Mouse (Mus musculus): ENCODE measurements around the gene Map4k3. TPM values are rescaled to one million over a fixed set of nuclear protein-coding genes. Genes with fewer than 3 reads are reported as not detected.

Map4k3 gene
- polyA plus RNA-seq, 1 experiment from 2014 or later = 31.1 TPM

GRCm38 (mm10) chr17:80727341-80727951 lies 839 bp downstream of the Map4k3 start:
- under 1% methylated on average over 50 of the region's 54 CpGs for WGBS
- ATAC-seq (ENCODE audit: insufficient number of reproducible peaks, low FRiP score, low TSS enrichment, low read depth) = peak; percentile 41; the same call in 1 of the 2 replicates

GRCm38 (mm10) chr17:80726821-80727220 lies 1.5 kb downstream of the Map4k3 start:
- Histone ChIP-seq H3K27ac (peak overlapping the region; percentile 97), H3K27me3 (no peaks in the 10 kb centered on the region), H3K9me3 (no peaks in the 10 kb centered on the region), H3K4me1 (peaks cover 34% of the 10 kb centered on the region), H3K36me3 (no peaks in the 10 kb centered on the region), H3K9ac (peak overlapping the region; percentile 91; the same call in 1 of the 2 replicates), H3K4me2 (peak overlapping the region; percentile 77), H3K4me3 (peak overlapping the region; percentile 94)
- WGBS = 7% methylated on average over 8 of the region's 8 CpGs
- ATAC-seq (ENCODE audit: insufficient number of reproducible peaks, low FRiP score, low TSS enrichment, low read depth) = no peak

More at GRCm38 (mm10) chr17:80727341-80727951, 839 bp downstream of the Map4k3 start:
- peaks cover 29% of the 10 kb centered on the region for H3K4me1 ChIP-seq
- peak overlapping the region; percentile 77 for H3K4me2 ChIP-seq
- H3K27ac ChIP-seq = peak overlapping the region; percentile 97
- peak overlapping the region; percentile 94 for H3K4me3 ChIP-seq
- no peaks in the 10 kb centered on the region for H3K36me3 ChIP-seq
- no peaks in the 10 kb centered on the region for H3K27me3 ChIP-seq
- H3K9me3 ChIP-seq = no peaks in the 10 kb centered on the region
- H3K9ac ChIP-seq = peak overlapping the region; percentile 91

DNA sequence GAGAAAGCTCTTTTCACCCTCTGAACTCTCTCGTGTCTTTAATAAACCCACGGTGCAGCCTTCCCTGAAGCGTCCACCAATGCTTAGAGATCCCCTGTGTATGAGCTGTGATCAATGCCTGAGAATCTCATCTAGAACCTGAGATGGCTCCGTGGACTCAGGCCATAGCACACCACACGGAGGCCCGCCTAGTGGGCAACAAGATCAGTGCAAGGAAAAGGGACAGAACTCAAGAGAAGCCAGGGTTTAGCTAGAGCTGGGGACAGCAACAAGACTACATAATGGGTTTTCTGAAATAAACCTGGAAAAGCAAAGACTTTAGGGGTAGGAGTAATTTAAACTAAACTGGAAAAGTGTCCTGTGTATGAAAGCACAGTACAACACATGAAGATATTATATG lies 5.2 kb downstream of the Map4k3 start:
- ATAC-seq (ENCODE audit: insufficient number of reproducible peaks, low FRiP score, low TSS enrichment, low read depth) = no peak

DNA sequence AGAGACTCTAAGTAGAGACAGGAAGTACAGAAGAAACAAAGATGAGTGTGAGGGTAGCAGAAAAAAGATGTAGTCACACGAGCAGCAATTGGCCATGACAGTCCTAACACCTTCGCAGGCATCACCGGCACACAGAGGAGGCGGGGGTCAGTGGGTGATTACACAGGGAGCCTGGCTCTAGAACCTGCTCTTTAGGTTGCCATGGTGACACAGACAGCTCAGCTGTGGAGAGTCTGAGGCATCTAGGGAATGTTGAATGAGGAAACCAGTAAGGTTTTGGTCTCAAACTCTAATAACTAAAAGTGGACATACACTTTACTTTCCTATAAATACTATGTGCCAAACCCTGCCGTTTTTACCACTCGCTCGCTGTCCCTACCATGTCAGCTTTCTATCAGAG lies 6.6 kb downstream of the Map4k3 start:
- no peak overlapping the region for H3K4me2 ChIP-seq
- H3K27me3 ChIP-seq = no peaks in the 10 kb centered on the region
- 65% methylated on average over 7 of the region's 7 CpGs for WGBS
- no peak for ATAC-seq (ENCODE audit: insufficient number of reproducible peaks, low FRiP score, low TSS enrichment, low read depth)
- H3K9ac ChIP-seq = no peak overlapping the region
- 0 out of 2 replicates have a peak, but pooled peaks cover 3% of the 10 kb centered on the region for H3K36me3 ChIP-seq
- no peaks in the 10 kb centered on the region for H3K9me3 ChIP-seq
- no peak overlapping the region for H3K27ac ChIP-seq
- H3K4me3 ChIP-seq = no peak overlapping the region
- peaks cover 37% of the 10 kb centered on the region for H3K4me1 ChIP-seq

More for the DNA sequence above, 5.2 kb downstream of the Map4k3 start:
- Histone ChIP-seq H3K27ac (no peak overlapping the region), H3K4me3 (no peak overlapping the region), H3K4me1 (peaks cover 37% of the 10 kb centered on the region), H3K27me3 (no peaks in the 10 kb centered on the region), H3K9ac (no peak overlapping the region), H3K36me3 (0 out of 2 replicates have a peak, but pooled peaks cover 3% of the 10 kb centered on the region), H3K4me2 (no peak overlapping the region), H3K9me3 (no peaks in the 10 kb centered on the region)
- 78% methylated on average over 6 of the region's 6 CpGs for WGBS

GRCm38 (mm10) chr17:80719309-80719708 lies 9.0 kb downstream of the Map4k3 start:
- Histone ChIP-seq H3K4me3 (no peak overlapping the region), H3K27ac (no peak overlapping the region), H3K9ac (no peak overlapping the region), H3K4me1 (peaks cover 23% of the 10 kb centered on the region), H3K9me3 (no peaks in the 10 kb centered on the region), H3K4me2 (no peak overlapping the region), H3K27me3 (no peaks in the 10 kb centered on the region), H3K36me3 (0 out of 2 replicates have a peak, but pooled peaks cover 3% of the 10 kb centered on the region)
- no peak for ATAC-seq (ENCODE audit: insufficient number of reproducible peaks, low FRiP score, low TSS enrichment, low read depth)
- WGBS = 92% methylated on average over 5 of the region's 5 CpGs

- Histone ChIP-seq H3K27ac (no peak overlapping the region), H3K4me1 (peaks cover 21% of the 10 kb centered on the region), H3K4me3 (no peak overlapping the region), H3K27me3 (no peaks in the 10 kb centered on the region), H3K9me3 (no peaks in the 10 kb centered on the region), H3K9ac (no peak overlapping the region), H3K4me2 (no peak overlapping the region), H3K36me3 (0 out of 2 replicates have a peak, but pooled peaks cover 3% of the 10 kb centered on the region)
- no peak for ATAC-seq (ENCODE audit: insufficient number of reproducible peaks, low FRiP score, low TSS enrichment, low read depth)
- WGBS = 69% methylated on average over 5 of the region's 5 CpGs
Measured at GRCm38 (mm10) chr17:80718243-80718642, 10.0 kb downstream of the Map4k3 start.

DNA sequence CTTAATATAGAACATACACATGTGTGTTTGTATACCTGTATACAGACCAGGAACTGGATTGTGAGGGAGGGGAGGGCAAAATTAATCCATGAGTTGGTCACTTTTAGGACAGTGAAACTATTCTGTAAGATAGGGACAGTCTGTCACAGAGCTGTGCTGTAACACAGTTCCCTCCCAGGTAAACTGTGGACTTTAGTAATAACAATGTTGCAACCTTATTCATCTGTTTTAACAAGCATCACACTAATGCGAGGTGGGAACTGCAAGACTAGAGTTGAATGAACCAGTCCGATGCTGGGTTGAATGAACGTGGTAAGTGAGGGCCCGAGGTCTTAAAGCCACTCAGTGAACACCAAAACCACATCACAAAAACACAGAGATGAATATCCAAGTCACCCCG lies 14.7 kb downstream of the Map4k3 start:
- 86% methylated on average over 5 of the region's 5 CpGs for WGBS
- no peak for ATAC-seq (ENCODE audit: insufficient number of reproducible peaks, low FRiP score, low TSS enrichment, low read depth)
- Histone ChIP-seq H3K4me3 (no peak overlapping the region), H3K9me3 (no peaks in the 10 kb centered on the region), H3K36me3 (no peaks in the 10 kb centered on the region), H3K4me1 (peaks cover 31% of the 10 kb centered on the region), H3K27ac (no peak overlapping the region), H3K27me3 (no peaks in the 10 kb centered on the region), H3K4me2 (no peak overlapping the region), H3K9ac (no peak overlapping the region)

DNA sequence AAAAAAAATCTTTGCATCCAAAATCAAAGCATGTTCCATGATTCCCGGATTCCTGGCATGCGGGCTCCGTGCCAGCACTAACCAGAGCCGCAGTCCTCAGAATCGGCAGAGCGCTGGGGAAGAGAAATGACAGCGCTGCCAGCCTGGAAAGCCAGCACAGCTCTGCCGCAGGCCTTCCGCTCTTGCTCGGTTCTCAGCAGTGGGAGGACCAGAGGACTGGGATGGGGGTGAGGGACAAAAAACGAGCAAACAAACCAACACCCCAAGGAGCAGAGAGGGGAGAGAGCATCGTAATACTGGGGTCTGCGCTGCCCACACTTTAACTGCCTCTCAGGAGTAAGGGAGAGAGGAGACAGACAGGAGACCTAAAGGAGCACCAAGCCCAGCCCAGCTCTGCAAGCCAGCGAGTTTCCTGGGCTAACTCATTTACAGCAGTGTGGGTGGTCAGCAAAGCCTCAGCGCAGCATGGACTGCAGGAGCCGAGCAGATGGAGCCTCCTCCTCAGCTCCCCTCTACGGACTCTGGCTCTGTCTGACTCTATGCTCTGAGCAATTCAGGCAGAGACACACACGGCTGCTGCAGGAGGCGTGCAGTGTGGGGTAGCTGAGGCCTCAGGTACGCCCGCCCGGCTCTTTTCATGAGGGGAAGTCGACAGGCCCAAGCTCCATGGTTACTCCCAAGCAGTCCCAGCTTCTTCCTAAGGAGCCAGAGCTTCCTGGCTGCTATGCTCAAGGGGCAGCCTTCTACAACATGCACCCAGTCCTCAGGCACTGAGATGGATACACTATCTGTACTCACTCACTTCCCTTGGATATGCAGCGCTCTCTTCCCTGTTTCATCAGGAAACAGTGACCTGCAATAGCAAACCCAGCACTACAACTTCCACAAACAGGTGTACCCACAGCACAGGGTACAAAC lies 18.1 kb downstream of the Map4k3 start:
- Histone ChIP-seq H3K4me1 (peaks cover 51% of the 10 kb centered on the region), H3K27ac (peak overlapping the region; percentile 83), H3K4me3 (peak overlapping the region; percentile 6; the same call in 1 of the 2 replicates), H3K36me3 (no peaks in the 10 kb centered on the region), H3K4me2 (peak overlapping the region; percentile 41), H3K9me3 (no peaks in the 10 kb centered on the region), H3K9ac (no peak overlapping the region), H3K27me3 (no peaks in the 10 kb centered on the region)
- peak; percentile 74 for ATAC-seq (ENCODE audit: insufficient number of reproducible peaks, low FRiP score, low TSS enrichment, low read depth)
- WGBS = 14% methylated on average over 24 of the region's 24 CpGs

- H3K4me2 ChIP-seq = no peak overlapping the region
- peaks cover 50% of the 10 kb centered on the region for H3K4me1 ChIP-seq
- ATAC-seq (ENCODE audit: insufficient number of reproducible peaks, low FRiP score, low TSS enrichment, low read depth) = no peak
- H3K9ac ChIP-seq = no peak overlapping the region
- no peak overlapping the region for H3K27ac ChIP-seq
- H3K4me3 ChIP-seq = no peak overlapping the region
- no peaks in the 10 kb centered on the region for H3K36me3 ChIP-seq
- WGBS = 81% methylated on average over 6 of the region's 6 CpGs
- H3K27me3 ChIP-seq = no peaks in the 10 kb centered on the region
- H3K9me3 ChIP-seq = no peaks in the 10 kb centered on the region
Measured at GRCm38 (mm10) chr17:80708803-80709202, 19.5 kb downstream of the Map4k3 start.

- WGBS = 55% methylated on average over 4 of the region's 4 CpGs
- Histone ChIP-seq H3K9me3 (no peaks in the 10 kb centered on the region), H3K9ac (no peak overlapping the region), H3K27me3 (no peaks in the 10 kb centered on the region), H3K4me3 (no peak overlapping the region), H3K36me3 (no peaks in the 10 kb centered on the region), H3K4me2 (no peak overlapping the region), H3K4me1 (peaks cover 50% of the 10 kb centered on the region), H3K27ac (no peak overlapping the region)
- no peak for ATAC-seq (ENCODE audit: insufficient number of reproducible peaks, low FRiP score, low TSS enrichment, low read depth)
Measured at GRCm38 (mm10) chr17:80707176-80707575, 21.1 kb downstream of the Map4k3 start.

- Histone ChIP-seq H3K4me3 (no peak overlapping the region), H3K9ac (no peak overlapping the region), H3K9me3 (no peaks in the 10 kb centered on the region), H3K4me1 (peaks cover 52% of the 10 kb centered on the region), H3K4me2 (no peak overlapping the region), H3K27me3 (no peaks in the 10 kb centered on the region), H3K27ac (no peak overlapping the region), H3K36me3 (no peaks in the 10 kb centered on the region)
- WGBS = 57% methylated on average over 6 of the region's 6 CpGs
- ATAC-seq (ENCODE audit: insufficient number of reproducible peaks, low FRiP score, low TSS enrichment, low read depth) = no peak
Measured at GRCm38 (mm10) chr17:80706608-80707007, 21.7 kb downstream of the Map4k3 start.

DNA sequence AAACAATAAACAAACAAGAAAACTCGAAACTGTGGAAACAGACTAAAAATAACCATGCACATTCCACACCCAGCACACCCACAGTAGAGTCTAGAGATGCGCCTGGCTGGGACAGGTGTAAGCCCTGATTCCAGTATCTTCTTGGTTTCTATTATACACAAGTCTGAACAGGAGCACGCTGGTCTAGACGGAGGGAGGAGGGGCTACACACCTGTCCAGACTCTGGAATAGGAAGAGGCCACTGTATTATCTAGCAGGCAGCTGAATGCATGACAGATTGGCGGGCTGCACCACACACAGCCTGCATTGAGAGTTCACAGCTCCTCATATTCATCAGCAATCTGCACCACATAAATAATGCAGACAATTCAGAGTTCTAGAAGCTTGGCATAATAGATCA lies 26.6 kb downstream of the Map4k3 start:
- Histone ChIP-seq H3K4me3 (no peak overlapping the region), H3K27me3 (no peaks in the 10 kb centered on the region), H3K9me3 (no peaks in the 10 kb centered on the region), H3K36me3 (no peaks in the 10 kb centered on the region), H3K27ac (no peak overlapping the region), H3K9ac (no peak overlapping the region), H3K4me2 (no peak overlapping the region), H3K4me1 (peaks cover 42% of the 10 kb centered on the region)
- ATAC-seq (ENCODE audit: insufficient number of reproducible peaks, low FRiP score, low TSS enrichment, low read depth) = no peak
- WGBS = 60% methylated on average over 5 of the region's 5 CpGs
